Mouse (Mus musculus): Measurements from ENCODE around the gene Serpinb1c. TPM values are rescaled to one million over a fixed set of nuclear protein-coding genes. Genes with fewer than 3 reads are reported as not detected.

The Serpinb1c gene
- polyA plus RNA-seq, 1 experiment: not detected

- no peaks in the 10 kb centered on the region for H3K4me1 ChIP-seq (ENCODE audit: control insufficient read depth)
- no peaks in the 10 kb centered on the region for H3K27me3 ChIP-seq (ENCODE audit: control insufficient read depth)
- TF ChIP-seq GATA1 (IDR thresholded peaks at IDR 0.05; ENCODE audit: low read length): no peak
- TF ChIP-seq TAL1 (IDR thresholded peaks at IDR 0.05; ENCODE audit: low read length): no peak
- H3K9me3 ChIP-seq (ENCODE audit: control insufficient read depth, low read length): no peaks in the 10 kb centered on the region
- H3K4me3 ChIP-seq (replicated peaks): no peak overlapping the region
- no peaks in the 10 kb centered on the region for H3K36me3 ChIP-seq (ENCODE audit: control insufficient read depth)
These were observed 64.8 kb downstream of the Serpinb1c start for GRCm38 (mm10) chr13:32833237-32833636.

GRCm38 (mm10) chr13:32832776-32833175 is 65.2 kb downstream of the Serpinb1c start:
- Histone ChIP-seq H3K4me3 (replicated peaks) (no peak overlapping the region), H3K27me3 (ENCODE audit: control insufficient read depth) (no peaks in the 10 kb centered on the region), H3K4me1 (ENCODE audit: control insufficient read depth) (no peaks in the 10 kb centered on the region)

GRCm38 (mm10) chr13:32831505-32832273 is 66.3 kb downstream of the Serpinb1c start:
- Histone ChIP-seq H3K4me3 (replicated peaks) (no peak overlapping the region), H3K9me3 (ENCODE audit: control insufficient read depth, low read length) (no peaks in the 10 kb centered on the region), H3K27me3 (ENCODE audit: control insufficient read depth) (no peaks in the 10 kb centered on the region), H3K4me1 (ENCODE audit: control insufficient read depth) (no peaks in the 10 kb centered on the region), H3K36me3 (ENCODE audit: control insufficient read depth) (no peaks in the 10 kb centered on the region)
- TF ChIP-seq GATA1 (IDR thresholded peaks at IDR 0.05; ENCODE audit: low read length) (no peak), TAL1 (IDR thresholded peaks at IDR 0.05; ENCODE audit: low read length) (no peak)

More at GRCm38 (mm10) chr13:32832776-32833175, 65.2 kb downstream of the Serpinb1c start:
- Histone ChIP-seq H3K36me3 (ENCODE audit: control insufficient read depth) (no peaks in the 10 kb centered on the region), H3K9me3 (ENCODE audit: control insufficient read depth, low read length) (no peaks in the 10 kb centered on the region)
- TF ChIP-seq TAL1 (IDR thresholded peaks at IDR 0.05; ENCODE audit: low read length): no peak
- no peak for TF ChIP-seq GATA1 (IDR thresholded peaks at IDR 0.05; ENCODE audit: low read length)

Other genes starting within 250 kb of the Serpinb1c start
- gene Mylk4, start 114.3 kb downstream of the Serpinb1c start, polyA plus RNA-seq (2012): not detected in 2 replicates
- gene Wrnip1, start 96.2 kb downstream of the Serpinb1c start, polyA plus RNA-seq (2012): 3.6 and 3.7 TPM in 2 replicates
- not detected in 2 replicates for gene D930007J09Rik, start 95.4 kb downstream of the Serpinb1c start, polyA plus RNA-seq (2012)
- 0.04 TPM in 1 of 2 replicates, not detected in the other for gene Serpinb1a, start 47.0 kb downstream of the Serpinb1c start, polyA plus RNA-seq (2012)
- 0.07 and 0.09 TPM in 2 replicates for gene Serpinb6b, start 67.0 kb upstream of the Serpinb1c start, polyA plus RNA-seq (2012)
- gene Serpinb9, start 105.0 kb upstream of the Serpinb1c start, polyA plus RNA-seq (2012): 0.01 TPM in 1 of 2 replicates, not detected in the other
- not detected in 2 replicates for gene Serpinb9b, start 129.2 kb upstream of the Serpinb1c start, polyA plus RNA-seq (2012)
- gene Serpinb1b, start 180.4 kb upstream of the Serpinb1c start, polyA plus RNA-seq (2012): not detected in 2 replicates

All from erythroblast, embryonic 14.5 days (primary cell).